Mouse (Mus musculus) intestine, embryonic 16.5 days (tissue): ENCODE measurements around the gene Nckap5. TPM values are rescaled to one million over a fixed set of nuclear protein-coding genes. Genes with fewer than 3 reads are reported as not detected.

Experiments
- ATAC-seq: fragments of 200-750 bp; cut with Nextera tagmentation; 2 replicates; pipeline ENCODE4 v1.8.0; 2017; ENCODE audit warnings: moderate TSS enrichment, moderate library complexity
- H3K27ac ChIP-seq: fragments of 300-500 bp; sonication (generic); 2 replicates; pipeline ENCODE4 v1.5.1; 2014; ENCODE audit warnings: mild to moderate bottlenecking, low read length
- H3K27me3 ChIP-seq: fragments of 300-500 bp; sonication (generic); replicated peaks from 2 replicates; pipeline ENCODE4 v1.6.1; 2014; ENCODE audit warnings: low read length, control low read depth, mixed read lengths; ENCODE audit not compliant: control insufficient read depth, insufficient read depth
- H3K36me3 ChIP-seq: fragments of 300-500 bp; sonication (generic); 2 replicates; pipeline ENCODE4 v1.6.1; 2014; ENCODE audit warnings: low read length, control low read depth; ENCODE audit not compliant: control insufficient read depth, insufficient read depth
- H3K4me1 ChIP-seq: fragments of 300-500 bp; sonication (generic); 2 replicates; pipeline ENCODE4 v1.6.1; 2014; ENCODE audit warnings: low read length, control low read depth, mixed read lengths; ENCODE audit not compliant: control insufficient read depth, insufficient read depth
- H3K4me2 ChIP-seq: fragments of 300-500 bp; sonication (generic); 2 replicates; pipeline ENCODE4 v1.6.1; 2014; ENCODE audit warnings: low read depth, low read length, control low read depth
- H3K4me3 ChIP-seq: fragments of 300-500 bp; sonication (generic); 2 replicates; pipeline ENCODE4 v1.5.1; 2014; ENCODE audit warnings: mild to moderate bottlenecking, low read length
- H3K9ac ChIP-seq: fragments of 300-500 bp; sonication (generic); 2 replicates; pipeline ENCODE4 v1.6.1; 2014; ENCODE audit warnings: low read depth, low read length
- H3K9me3 ChIP-seq: fragments of 300-500 bp; sonication (generic); 2 replicates; pipeline ENCODE4 v1.6.1; 2016; ENCODE audit warnings: low read length, control low read depth; ENCODE audit not compliant: control insufficient read depth
- WGBS: fragments of 180-500 bp; shearing (Covaris S2); extraction: QIAGEN DNeasy Blood & Tissue Kit; methylation state at CpG from one replicate; pipeline ENCODE4 v1.1.7; 2014; 5-methylcytosine and 5-hydroxymethylcytosine counted together
- polyA plus RNA-seq: library from polyadenylated mRNA; unstranded; fragments of >200 nt; fragmentation: Nextera tagmentation; extraction: Ambion mirVana; gene quantifications from 2 replicates; pipeline ENCODE4 v1.2.1, GENCODE M21; 2015

Gene Nckap5
- polyA plus RNA-seq, 1 experiment from 2014 or later = 11.5 TPM

DNA sequence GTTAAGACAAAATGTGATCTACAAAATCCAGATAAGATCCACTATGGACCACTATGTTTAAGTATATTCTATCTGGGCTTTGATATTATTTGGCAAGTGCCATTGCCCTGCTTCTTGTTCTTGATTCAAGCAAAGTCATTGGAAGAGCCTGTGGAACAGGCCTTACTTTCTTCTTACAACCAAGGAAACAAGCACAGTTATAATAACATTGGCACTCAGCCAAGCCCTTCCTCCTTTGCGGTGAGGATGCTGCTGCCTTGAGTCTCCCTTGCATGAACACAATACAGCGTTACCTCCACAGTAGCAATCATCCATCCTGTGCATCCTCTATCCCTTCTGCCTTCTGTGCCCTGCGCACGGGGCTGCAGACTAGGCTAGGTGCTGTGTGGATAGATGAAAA is 823.0 kb downstream of the Nckap5 start:
- H3K4me2 ChIP-seq = no peak overlapping the region
- ATAC-seq = no peak

DNA sequence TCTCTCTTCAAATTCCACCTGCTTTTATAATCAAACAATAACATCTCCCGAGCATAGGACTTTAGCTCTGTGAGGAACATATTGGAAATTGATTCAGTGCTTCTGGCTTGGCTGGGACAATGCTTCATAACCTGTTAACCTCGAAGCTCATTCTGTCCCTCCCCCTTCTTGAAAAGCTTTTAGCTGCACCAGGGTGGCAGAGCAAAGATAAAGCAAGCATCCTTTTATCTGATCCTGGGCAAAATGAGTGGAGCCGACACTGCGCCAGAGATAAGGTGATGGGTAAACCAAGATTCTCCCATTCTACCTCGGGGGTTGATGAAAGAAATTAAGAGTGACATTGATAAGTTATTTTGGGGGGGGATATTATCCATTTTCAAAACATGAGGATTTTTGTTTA is 824.9 kb downstream of the Nckap5 start:
- Histone ChIP-seq H3K36me3 (no peaks in the 10 kb centered on the region), H3K4me1 (no peaks in the 10 kb centered on the region), H3K9ac (no peak overlapping the region), H3K4me2 (no peak overlapping the region), H3K9me3 (no peaks in the 10 kb centered on the region), H3K4me3 (no peak overlapping the region), H3K27me3 (no peaks in the 10 kb centered on the region), H3K27ac (no peak overlapping the region)
- 44% methylated on average over 5 of the region's 5 CpGs for WGBS
- ATAC-seq = no peak

More for the DNA sequence above, 823.0 kb downstream of the Nckap5 start:
- no peak overlapping the region for H3K9ac ChIP-seq
- H3K9me3 ChIP-seq = no peaks in the 10 kb centered on the region
- H3K36me3 ChIP-seq = no peaks in the 10 kb centered on the region
- 66% methylated on average over 4 of the region's 4 CpGs for WGBS
- H3K4me1 ChIP-seq = no peaks in the 10 kb centered on the region
- no peak overlapping the region for H3K4me3 ChIP-seq
- H3K27ac ChIP-seq = no peak overlapping the region
- no peaks in the 10 kb centered on the region for H3K27me3 ChIP-seq

DNA sequence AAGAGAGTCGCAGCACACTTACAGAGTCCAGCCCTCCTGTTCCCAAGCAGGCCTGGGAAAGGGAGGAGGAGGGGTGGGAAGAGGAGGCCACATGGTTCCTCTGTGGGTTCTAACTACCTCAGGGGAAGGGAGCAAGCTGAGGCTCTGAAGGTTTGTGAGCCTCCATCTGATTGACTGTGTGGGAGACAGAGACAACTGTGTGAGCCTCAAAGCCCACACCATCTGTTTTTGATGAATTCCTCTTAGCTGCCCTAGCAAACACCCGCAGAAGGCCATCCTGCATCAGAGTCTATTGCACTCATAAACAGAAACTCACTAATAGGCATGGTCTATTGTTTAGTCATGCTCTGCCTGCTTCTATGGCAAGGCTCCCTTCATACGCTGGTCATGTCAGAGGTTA is 834.1 kb downstream of the Nckap5 start:
- WGBS = 58% methylated on average over 3 of the region's 3 CpGs
- Histone ChIP-seq H3K4me3 (no peak overlapping the region), H3K4me1 (no peaks in the 10 kb centered on the region), H3K27me3 (no peaks in the 10 kb centered on the region), H3K9ac (no peak overlapping the region), H3K36me3 (no peaks in the 10 kb centered on the region), H3K4me2 (no peak overlapping the region), H3K27ac (no peak overlapping the region), H3K9me3 (no peaks in the 10 kb centered on the region)
- ATAC-seq = no peak

GRCm38 (mm10) chr1:125987803-125988202 is 842.8 kb downstream of the Nckap5 start:
- WGBS = 67% methylated on average over 3 of the region's 3 CpGs
- Histone ChIP-seq H3K4me2 (no peak overlapping the region), H3K4me3 (no peak overlapping the region), H3K9ac (no peak overlapping the region), H3K27ac (no peak overlapping the region), H3K27me3 (no peaks in the 10 kb centered on the region), H3K9me3 (no peaks in the 10 kb centered on the region), H3K4me1 (no peaks in the 10 kb centered on the region), H3K36me3 (no peaks in the 10 kb centered on the region)
- no peak for ATAC-seq

- no peak overlapping the region for H3K4me3 ChIP-seq
- peak; percentile 90 for ATAC-seq
- H3K9me3 ChIP-seq = no peaks in the 10 kb centered on the region
- 51% methylated on average over 2 of the region's 2 CpGs for WGBS
- no peaks in the 10 kb centered on the region for H3K4me1 ChIP-seq
- H3K36me3 ChIP-seq = no peaks in the 10 kb centered on the region
- no peaks in the 10 kb centered on the region for H3K27me3 ChIP-seq
- H3K4me2 ChIP-seq = no peak overlapping the region
- no peak overlapping the region for H3K27ac ChIP-seq
- H3K9ac ChIP-seq = no peak overlapping the region
These were observed 846.0 kb downstream of the Nckap5 start for GRCm38 (mm10) chr1:125984570-125984969.

DNA sequence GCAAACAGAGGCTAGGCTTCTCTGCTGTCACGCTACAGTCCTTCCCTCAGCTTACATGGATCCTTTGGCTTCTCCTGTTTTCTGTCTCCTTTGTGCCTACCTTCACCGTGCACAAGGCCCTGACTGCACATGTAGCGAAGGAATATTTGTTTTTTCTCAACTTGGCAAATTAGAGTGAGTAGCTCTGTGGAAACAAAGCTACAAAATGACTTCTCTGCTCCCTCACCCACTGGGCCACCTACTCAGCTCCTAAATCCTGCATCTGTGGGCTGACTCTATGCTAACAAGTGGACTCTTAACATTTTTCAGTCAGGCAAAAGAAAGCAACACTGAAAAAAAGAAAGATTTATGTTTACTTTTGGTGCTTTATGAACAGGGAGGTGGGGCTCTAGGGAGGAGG is 856.0 kb downstream of the Nckap5 start:
- H3K27ac ChIP-seq = no peak overlapping the region
- no peak overlapping the region for H3K9ac ChIP-seq
- H3K36me3 ChIP-seq = no peaks in the 10 kb centered on the region
- H3K4me2 ChIP-seq = no peak overlapping the region
- H3K27me3 ChIP-seq = no peaks in the 10 kb centered on the region
- no peaks in the 10 kb centered on the region for H3K4me1 ChIP-seq
- H3K9me3 ChIP-seq = no peaks in the 10 kb centered on the region
- ATAC-seq = no peak
- no peak overlapping the region for H3K4me3 ChIP-seq
- 86% methylated on average over 3 of the region's 3 CpGs for WGBS

DNA sequence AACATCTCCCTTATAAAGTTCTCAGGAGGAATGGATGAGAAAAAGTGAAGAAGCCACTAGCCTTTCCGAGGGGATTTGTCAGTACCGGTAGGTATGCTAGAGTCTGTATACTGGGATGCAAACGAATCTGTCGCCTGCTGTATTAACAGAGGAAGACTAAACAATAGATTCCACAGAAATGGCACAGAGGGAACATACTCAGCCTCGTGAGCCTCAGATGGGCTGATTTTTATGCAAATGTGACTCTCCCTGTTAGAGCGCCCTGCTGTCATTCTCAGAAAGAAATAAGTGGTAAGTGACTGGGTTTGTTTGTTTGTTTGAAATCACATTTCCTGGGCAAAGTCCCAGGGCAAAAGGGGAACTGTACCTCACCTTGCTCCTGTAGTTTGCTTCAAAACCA is 858.7 kb downstream of the Nckap5 start:
- no peak for ATAC-seq
- no peaks in the 10 kb centered on the region for H3K9me3 ChIP-seq
- no peak overlapping the region for H3K4me2 ChIP-seq
- no peaks in the 10 kb centered on the region for H3K4me1 ChIP-seq
- no peak overlapping the region for H3K9ac ChIP-seq
- WGBS = 60% methylated on average over 6 of the region's 6 CpGs
- no peak overlapping the region for H3K27ac ChIP-seq
- H3K36me3 ChIP-seq = no peaks in the 10 kb centered on the region
- H3K27me3 ChIP-seq = no peaks in the 10 kb centered on the region
- no peak overlapping the region for H3K4me3 ChIP-seq

GRCm38 (mm10) chr1:125967671-125968070 is 862.9 kb downstream of the Nckap5 start:
- Histone ChIP-seq H3K4me2 (no peak overlapping the region), H3K4me3 (no peak overlapping the region), H3K27me3 (no peaks in the 10 kb centered on the region), H3K9ac (no peak overlapping the region), H3K36me3 (no peaks in the 10 kb centered on the region), H3K27ac (no peak overlapping the region), H3K9me3 (no peaks in the 10 kb centered on the region), H3K4me1 (no peaks in the 10 kb centered on the region)
- ATAC-seq = no peak
- 59% methylated on average over 6 of the region's 6 CpGs for WGBS

DNA sequence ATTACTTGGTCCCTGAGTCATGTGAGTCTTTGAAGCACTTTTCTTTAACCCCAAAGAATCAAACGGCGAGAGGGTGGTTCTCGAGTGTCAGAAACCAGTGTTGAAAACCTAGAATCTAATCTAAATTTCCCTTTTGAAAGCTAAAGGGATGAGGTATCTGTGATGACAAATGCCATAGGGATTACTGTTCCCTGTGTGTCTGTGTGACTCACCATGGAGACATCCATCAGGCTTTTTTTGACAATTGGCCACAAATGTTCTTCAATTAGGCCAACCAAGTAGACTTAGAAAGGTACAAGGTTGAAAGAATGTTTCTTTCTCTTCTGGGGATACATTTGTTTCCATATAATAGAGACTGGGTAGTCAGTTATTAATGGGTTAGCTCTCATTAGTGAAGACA is 879.6 kb downstream of the Nckap5 start:
- Histone ChIP-seq H3K36me3 (no peaks in the 10 kb centered on the region), H3K27me3 (no peaks in the 10 kb centered on the region), H3K4me2 (no peak overlapping the region), H3K9me3 (no peaks in the 10 kb centered on the region), H3K4me1 (no peaks in the 10 kb centered on the region), H3K9ac (no peak overlapping the region), H3K4me3 (no peak overlapping the region), H3K27ac (no peak overlapping the region)
- ATAC-seq = no peak
- 87% methylated on average over 3 of the region's 3 CpGs for WGBS

- no peak for ATAC-seq
- WGBS = 69% methylated on average over 6 of the region's 6 CpGs
- Histone ChIP-seq H3K9ac (no peak overlapping the region), H3K36me3 (no peaks in the 10 kb centered on the region), H3K4me2 (no peak overlapping the region), H3K4me3 (no peak overlapping the region), H3K9me3 (no peaks in the 10 kb centered on the region), H3K27ac (no peak overlapping the region), H3K27me3 (no peaks in the 10 kb centered on the region), H3K4me1 (no peaks in the 10 kb centered on the region)
These were observed 881.5 kb downstream of the Nckap5 start for GRCm38 (mm10) chr1:125949076-125949475.
